Mouse (Mus musculus): ENCODE measurements around the gene Bysl.
"Not testable (repeated sequence)": the region's sequence is repeated elsewhere in the genome, so short reads cannot be mapped to it uniquely, and the experiment has no call there.

Gene Bysl

GRCm38 (mm10) chr17:47618556-47619311 is 7.4 kb upstream of the Bysl start:
- no peak for DNase-seq

DNA sequence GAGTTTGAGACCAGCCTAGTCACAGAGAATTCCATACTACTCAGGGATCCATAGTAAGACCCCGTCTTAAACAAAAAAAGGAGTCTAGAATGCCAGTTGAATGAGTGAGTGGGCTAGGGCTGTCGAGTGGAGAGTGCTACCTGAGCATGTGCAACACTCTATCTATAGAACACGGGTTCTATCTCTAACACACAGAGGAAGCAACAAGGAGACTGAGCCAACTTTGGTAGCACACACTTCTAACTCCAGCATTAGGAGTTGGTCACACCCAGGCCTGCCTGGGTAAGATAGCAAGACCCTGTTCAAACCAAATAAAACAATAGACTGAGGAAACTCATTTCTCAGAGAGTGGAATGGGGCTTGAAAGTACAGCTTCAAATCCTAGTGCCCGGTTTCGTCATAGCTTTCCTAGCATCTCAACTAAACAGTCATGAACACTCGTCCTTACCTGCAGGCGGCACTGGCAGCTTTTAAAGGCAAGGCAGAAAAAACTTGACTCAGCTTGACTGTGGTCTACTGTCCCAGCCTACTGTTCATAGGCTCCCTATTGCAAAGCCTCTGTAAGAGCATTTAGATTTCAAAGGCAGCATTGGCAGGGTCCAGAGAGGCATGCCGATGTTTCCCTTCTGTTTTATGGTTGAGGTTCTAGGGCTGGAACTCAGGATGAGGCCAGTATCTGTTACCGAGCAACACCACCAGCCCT is 6.5 kb upstream of the Bysl start:
- no peak for DNase-seq

- DNase-seq, result no peak
Observed at GRCm38 (mm10) chr17:47616652-47617051, 5.4 kb upstream of the Bysl start.

DNA sequence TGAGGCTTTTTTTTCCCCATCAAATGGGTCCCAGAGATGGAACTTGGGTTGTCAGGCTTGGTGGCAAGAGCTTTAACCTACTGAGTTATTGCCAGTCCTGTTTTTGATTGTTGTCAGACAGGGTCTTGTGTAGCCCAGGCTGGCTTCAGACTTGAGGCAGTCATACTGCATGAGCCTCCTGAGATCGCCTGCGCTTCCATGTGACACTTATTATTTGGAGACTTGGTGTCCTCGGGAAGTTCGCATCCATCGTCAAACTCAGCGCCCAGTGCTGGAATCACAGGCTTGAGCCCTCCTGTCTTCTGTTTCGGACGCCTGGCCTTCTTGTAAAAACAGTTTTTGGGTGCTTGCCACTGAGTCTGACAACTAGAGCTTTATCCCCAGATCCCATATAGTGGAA is 4.8 kb upstream of the Bysl start:
- no peak for DNase-seq

- no peak for DNase-seq
Observed at GRCm38 (mm10) chr17:47614018-47614417, 2.7 kb upstream of the Bysl start.

DNA sequence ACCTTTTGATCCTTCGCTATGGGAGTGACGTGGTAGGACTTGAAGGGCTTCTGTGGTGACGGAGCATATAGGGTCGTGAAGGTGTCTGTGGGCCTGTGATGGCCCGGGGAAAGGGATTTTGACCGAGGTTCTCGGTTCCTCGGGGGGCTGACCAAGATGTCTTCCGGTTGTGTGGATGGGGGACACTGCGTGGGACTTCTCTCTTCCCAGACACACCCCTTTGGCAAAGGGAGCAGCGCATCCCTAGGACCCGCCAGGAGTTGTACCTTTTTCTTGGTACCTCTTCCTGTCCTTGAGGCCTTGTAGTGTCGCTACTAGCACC is 330 bp upstream of the Bysl start:
- DNase-seq, result no peak

DNA sequence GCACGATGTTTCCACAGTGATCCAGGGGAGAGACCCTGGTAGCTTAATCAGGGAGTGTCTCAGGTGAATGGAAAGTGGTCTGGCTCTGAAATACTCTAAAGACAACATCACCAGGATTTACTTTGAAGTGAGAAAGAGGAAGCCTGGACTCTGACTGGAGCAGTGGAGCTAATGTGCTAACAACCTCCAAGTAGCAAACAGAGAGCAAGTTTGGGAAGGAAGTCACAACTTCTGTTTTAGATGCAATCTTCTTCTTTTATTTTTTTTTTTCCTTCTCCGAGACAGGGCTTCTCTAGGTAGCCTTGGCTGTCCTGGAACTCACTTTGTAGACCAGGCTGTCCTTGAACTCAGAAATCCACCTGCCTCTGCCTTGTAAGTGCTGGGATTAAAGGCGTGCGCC is 2.1 kb downstream of the Bysl start:
- no peak for DNase-seq

DNA sequence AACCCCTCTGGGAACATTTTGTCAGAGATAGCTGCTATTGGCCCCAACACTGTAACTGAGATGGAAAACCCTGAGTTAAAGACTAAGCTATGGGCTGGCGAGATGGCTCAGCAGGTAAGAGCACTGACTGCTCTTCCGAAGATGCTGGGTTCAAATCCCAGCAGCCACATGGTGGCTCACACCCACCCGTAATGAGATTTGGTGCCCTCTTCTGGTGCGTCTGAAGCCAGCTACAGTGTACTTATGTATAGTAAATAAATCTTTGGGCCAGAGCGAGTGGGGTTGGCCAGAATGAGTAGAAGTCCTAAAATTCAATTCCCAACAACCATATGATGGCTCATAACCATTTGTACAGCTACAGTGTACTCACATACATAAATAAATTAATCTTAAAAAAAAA is 5.1 kb downstream of the Bysl start:
- no peak for DNase-seq

GRCm38 (mm10) chr17:47602289-47602688 is 9.0 kb downstream of the Bysl start:
- DNase-seq, result no peak

GRCm38 (mm10) chr17:47601389-47601755 is 9.9 kb downstream of the Bysl start:
- DNase-seq, result no peak

DNA sequence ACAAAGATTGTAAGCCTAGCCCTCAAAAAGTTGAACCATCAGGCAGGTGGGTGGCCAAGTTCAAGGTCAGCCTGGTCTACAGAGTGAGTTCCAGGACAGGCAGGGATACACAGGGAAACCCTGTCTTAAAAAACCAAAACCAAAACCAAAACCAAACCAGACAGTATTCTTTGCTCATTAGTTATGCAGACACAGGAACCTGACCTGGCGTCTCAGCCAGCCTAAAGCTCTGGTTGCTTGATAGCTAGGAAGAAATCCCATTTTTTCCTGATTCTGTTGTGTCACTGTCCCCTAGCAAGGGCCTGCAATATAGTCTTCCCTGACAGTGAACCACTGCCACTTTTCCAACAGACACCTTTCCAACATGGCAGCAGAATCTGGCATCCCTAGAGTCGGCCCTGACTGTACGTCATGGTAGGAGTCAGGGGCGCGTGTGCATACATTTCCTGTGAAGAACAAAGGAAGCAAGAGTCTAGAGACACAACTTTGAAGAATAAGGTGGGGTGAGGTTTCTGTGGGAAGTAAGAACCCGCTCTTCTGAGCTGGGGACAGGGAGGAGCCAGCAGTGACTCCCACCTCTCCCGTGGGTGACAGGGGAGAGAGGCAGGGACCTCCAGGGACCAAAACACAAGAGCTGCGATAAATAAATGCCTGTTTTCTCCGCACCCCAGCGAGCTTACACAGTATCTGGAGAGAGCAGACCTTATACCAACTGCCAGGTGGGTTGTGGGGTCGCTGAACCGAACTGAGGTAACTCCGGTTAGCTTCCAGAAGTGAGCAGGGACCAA is 10.5 kb downstream of the Bysl start:
- no peak for DNase-seq

DNA sequence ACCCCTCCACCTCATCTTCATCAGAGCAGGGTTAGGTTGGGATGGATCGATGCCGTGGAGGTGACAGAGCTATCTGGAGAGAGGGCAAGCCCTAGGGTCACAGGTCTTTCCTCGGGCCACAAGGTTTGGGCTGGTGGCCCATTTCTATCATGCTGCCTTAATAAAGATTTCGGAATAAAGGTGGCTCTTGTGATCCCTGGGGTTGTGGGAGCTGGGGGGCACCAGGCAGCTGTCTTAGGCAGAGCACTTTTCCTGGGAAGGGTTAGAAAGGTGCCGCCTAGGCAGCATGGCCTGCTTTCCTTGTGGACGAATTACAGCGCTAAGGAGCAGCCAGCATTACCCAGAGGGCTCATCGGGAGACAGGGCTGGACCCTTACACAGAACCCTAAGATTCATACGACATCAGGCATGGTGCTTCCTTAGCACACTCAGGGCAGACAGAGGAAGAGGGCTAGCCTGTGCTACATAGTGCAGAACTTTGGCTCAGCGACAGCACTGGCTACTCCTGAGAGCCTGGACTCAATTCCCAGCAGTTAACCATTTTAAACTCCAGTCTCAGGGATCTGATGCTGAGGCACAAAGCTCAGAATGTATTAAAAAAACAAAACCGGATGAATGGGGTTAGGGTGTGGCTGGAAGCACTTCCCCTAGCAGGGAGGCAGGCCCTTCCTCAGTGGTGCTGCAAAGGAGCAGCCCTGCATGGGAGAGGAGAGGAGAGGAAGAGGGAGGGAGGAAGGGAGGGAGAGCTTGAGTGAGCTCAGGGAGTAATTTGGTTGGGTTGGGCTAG is 11.6 kb downstream of the Bysl start:
- DNase-seq, result peak; percentile 21

GRCm38 (mm10) chr17:47598580-47599304 is 12.6 kb downstream of the Bysl start:
- not testable (repeated sequence) for DNase-seq

DNA sequence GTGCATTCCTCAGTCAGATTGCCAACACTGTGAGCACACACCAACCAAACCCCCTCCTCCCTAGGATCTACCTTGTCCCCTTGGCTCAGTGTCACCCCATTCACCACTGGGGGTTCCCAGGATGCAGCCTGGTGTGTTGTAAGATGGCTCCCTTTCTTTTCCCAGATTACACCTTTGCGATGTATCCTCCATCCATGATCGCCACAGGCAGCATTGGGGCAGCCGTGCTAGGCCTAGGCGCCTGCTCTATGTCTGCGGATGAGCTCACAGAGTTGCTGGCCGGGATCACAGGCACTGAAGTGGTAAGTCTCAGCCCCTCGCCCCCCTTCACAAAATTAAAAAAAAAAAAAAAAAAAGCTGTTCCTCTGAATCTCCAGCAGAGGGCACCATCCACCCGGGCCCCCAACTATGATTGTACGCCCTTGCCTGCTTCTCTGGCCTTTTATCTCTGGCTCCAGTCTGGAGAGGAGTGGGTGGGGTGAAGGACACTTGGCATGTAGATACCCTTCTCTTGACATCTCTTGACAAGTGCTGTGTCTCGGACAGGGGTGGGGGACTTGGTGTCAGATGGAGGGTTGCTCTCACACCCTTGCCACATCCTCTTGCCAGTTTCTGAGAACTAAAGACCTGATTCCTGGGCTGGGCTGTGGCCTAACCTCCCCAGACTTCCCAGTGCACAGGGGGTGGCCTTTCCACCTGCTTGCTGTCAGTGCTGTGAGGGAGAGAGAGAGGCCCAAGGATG is 13.3 kb downstream of the Bysl start:
- peak; percentile 31 for DNase-seq

DNA sequence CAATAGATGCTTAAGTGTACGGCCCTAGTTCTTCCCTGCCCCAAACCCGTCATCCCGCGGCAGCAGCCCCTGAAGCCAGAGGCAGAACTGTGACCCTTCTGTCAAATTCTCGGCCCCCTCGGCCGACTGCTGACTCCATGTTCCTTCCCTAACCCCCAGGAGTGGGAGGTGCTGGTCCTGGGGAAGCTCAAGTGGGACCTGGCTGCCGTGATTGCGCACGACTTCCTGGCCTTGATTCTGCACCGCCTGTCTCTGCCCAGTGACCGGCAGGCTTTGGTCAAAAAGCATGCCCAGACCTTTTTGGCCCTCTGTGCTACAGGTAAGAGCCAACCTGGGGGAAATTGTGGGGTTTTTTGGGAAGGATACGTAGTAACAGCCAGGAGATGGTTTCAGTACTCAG is 14.0 kb downstream of the Bysl start:
- no peak for DNase-seq

GRCm38 (mm10) chr17:47596839-47597164 is 14.5 kb downstream of the Bysl start:
- DNase-seq, result no peak

DNA sequence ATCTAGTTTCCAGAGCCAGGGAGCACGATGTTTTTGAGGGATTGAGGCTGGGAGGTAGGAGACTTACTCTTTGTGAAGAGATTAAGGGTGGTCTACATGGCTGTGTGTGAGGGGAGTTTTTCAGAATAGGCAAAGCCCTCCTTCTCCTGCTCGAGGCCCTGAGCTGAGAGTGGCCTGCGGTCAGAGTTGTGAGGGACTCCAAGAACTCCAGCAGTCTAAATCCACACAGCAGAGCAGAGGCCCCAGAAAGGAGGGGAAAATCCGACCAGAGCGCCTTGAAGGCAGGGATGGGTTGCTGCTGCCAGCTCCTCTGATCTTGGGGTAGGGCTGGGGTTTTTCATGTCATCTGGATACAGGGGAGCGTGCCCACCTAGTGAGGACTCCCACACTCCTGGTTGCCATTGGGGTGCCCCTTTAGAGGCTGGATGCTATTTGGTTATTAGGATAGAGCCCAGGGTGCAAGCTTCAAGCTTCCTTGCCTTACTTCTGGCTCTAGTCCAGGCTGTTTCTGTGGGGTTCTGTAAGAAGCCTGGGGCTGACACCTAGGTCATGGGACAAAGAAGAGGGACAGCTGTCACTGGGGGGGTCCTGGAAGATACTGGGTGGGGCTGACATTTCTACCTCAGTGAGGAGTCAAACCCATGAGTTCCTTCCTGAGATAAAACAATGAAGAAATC is 15.0 kb downstream of the Bysl start:
- DNase-seq, result no peak

GRCm38 (mm10) chr17:47595248-47596161 is 15.8 kb downstream of the Bysl start:
- peak; percentile 81 for DNase-seq

DNA sequence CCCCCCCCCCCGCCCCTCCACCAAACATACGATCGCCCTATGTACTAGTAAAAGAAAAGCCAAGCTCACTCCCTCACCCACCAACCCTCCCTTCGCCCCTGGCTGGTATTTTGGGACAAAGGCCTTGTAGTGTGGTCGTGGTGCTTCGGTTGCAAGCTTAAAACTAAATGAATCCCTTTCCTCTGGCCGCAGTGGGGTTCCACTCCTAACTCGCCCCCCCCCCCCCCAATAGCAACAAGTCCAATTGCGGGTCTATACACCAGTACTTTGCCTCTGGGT is 16.4 kb downstream of the Bysl start:
- DNase-seq, result no peak

DNA sequence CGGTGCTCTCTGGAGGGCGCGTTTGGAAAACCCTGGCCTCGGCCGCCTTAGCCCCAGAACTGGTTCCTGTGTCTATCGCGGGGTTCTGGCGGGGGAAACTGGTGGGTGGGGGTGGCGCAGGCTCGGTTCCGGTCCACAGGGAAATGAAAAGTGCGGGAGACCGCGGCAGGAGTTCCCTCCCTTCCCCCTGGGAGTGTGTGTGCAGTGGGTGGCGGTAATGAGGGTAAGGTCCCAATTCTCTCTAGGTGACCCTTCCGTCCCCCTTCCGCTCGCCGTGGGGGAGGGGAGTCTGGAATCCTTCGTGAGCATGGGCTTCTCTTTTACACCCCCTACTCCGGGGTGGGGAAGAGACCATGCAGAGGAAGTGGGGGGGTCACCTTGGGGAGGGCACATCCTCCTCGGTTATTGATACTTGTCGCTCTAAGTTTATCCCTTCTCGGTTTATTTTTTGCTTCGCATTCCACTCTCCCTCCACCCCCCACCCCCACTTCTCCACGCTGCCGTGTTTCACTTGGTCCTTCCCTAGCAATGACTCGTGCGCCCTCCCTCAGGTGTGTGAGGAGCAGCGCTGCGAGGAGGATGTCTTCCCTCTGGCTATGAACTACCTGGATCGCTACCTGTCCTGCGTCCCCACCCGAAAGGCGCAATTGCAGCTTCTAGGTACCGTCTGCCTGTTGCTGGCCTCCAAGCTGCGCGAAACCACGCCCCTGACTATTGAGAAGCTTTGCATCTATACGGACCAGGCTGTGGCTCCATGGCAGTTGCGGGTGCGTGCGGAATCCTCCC is 16.9 kb downstream of the Bysl start:
- DNase-seq, result peak; percentile 59

Measured in kidney, adult 11 months (tissue).